Mouse (Mus musculus) hindbrain, embryonic 10.5 days (tissue): ENCODE results near the gene Hnrnpa0. TPM values are rescaled to one million over a fixed set of nuclear protein-coding genes. Genes with fewer than 3 reads are reported as not detected.
A peak's percentile ranks its signal among the peaks of the same experiment; 100 is the strongest.

Experiments
- DNase-seq: peaks from one replicate; pipeline ENCODE4 v3.0.0-alpha.2; 2017; ENCODE audit warnings: low spot score
- H3K27ac ChIP-seq: fragments of 300-500 bp; sonication (generic); 2 replicates; pipeline ENCODE4 v1.5.1; 2016; ENCODE audit warnings: mild to moderate bottlenecking, moderate library complexity
- H3K27me3 ChIP-seq: fragments of 300-500 bp; sonication (generic); 2 replicates; pipeline ENCODE4 v1.6.1; 2016; ENCODE audit warnings: mild to moderate bottlenecking; ENCODE audit not compliant: poor library complexity, insufficient read depth, severe bottlenecking
- H3K36me3 ChIP-seq: fragments of 300-500 bp; sonication (generic); 2 replicates; pipeline ENCODE4 v1.6.1; 2016; ENCODE audit warnings: mild to moderate bottlenecking, moderate library complexity
- H3K4me1 ChIP-seq: fragments of 300-500 bp; sonication (generic); replicated peaks from 2 replicates; pipeline ENCODE4 v1.6.1; 2016; ENCODE audit warnings: mild to moderate bottlenecking
- H3K4me3 ChIP-seq: fragments of 300-500 bp; sonication (generic); 2 replicates; pipeline ENCODE4 v1.5.1; 2016; ENCODE audit warnings: mild to moderate bottlenecking, moderate library complexity
- H3K9me3 ChIP-seq: fragments of 300-500 bp; sonication (generic); 2 replicates; pipeline ENCODE4 v1.6.1; 2016; ENCODE audit warnings: mild to moderate bottlenecking, moderate library complexity
- WGBS: fragments of 180-500 bp; shearing (Covaris S2); methylation state at CpG from one replicate; pipeline ENCODE4 v1.1.7; 2016; 5-methylcytosine and 5-hydroxymethylcytosine counted together
- polyA plus RNA-seq: library from polyadenylated mRNA; unstranded; fragments of >200 nt; fragmentation: Nextera tagmentation; extraction: Ambion mirVana; gene quantifications from 2 replicates; pipeline ENCODE4 v1.2.1, GENCODE M21; 2016

Gene Hnrnpa0
- polyA plus RNA-seq, result 41.4 and 46.1 TPM in 2 replicates

DNA sequence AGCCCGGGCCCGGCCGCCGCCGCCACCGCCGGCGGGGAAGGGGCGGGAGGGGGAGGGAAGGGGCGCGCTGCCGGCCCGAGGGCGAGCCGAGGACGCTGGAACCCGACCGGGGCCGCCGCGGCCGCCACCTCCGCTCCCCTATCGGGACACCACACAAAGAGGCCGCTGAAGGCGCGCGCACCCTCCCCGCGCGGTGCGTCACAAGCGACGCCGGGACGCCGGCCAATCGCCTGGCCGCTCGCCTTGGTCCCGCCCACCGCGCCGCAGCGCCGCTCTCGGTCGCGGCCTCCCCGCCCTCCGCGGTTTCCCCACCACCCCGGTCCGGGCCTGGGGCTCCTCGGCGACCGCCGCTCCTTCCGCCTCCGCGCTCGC lies at the start of gene Hnrnpa0:
TSS of gene Hnrnpa0 (minus strand) at position 161 of the 372 bp plus-strand sequence.
- Histone ChIP-seq H3K4me3 (peak within 1 kb of the TSS; percentile 98), H3K4me1 (peaks cover 37% of the 10 kb centered on the region), H3K27me3 (no peaks in the 10 kb centered on the region), H3K36me3 (peaks cover 24% of the 10 kb centered on the region), H3K9me3 (no peaks in the 10 kb centered on the region), H3K27ac (peak within 1 kb of the TSS; percentile 100)
- WGBS, result under 1% methylated on average over 59 of the region's 62 CpGs
- DNase-seq, result peak; percentile 93

DNA sequence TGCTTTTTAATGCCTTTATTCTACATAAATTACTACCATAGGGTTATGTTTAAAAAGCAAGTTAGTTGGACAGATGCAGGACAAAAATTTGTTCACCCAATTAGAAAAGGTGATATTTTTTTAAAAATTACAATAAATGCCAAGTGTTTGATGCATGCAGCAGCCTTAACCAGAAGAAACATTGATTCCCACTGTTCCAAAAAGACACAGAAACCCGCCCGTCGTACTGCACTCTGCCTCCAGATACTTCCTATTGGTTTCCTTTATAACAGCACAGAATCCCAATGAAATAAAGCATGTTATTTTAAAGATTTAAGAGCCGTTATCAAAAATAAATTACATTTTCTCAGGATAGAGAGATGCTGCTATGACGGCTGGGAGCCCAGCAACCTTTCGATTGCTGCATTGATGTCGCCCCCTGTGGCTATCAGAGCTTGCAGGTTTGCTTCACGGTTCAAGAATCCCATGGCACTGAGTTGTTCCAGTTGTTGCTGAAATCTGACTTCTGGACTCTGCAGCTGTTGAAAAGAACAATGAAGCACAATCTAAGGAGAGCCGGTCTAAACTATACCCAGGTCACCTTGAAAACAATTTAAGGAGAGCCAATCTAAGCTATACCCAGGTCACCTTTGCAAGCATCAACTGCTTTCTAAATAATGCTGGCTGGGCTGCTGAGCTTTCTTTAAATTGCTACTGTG lies 49.3 kb upstream of the Hnrnpa0 start:
- H3K4me1 ChIP-seq, result no peaks in the 10 kb centered on the region
- no peak overlapping the region for H3K4me3 ChIP-seq
- no peaks in the 10 kb centered on the region for H3K9me3 ChIP-seq
- H3K27me3 ChIP-seq, result no peaks in the 10 kb centered on the region
- no peak for DNase-seq
- no peak overlapping the region for H3K27ac ChIP-seq
- 89% methylated on average over 9 of the region's 9 CpGs for WGBS
- H3K36me3 ChIP-seq, result peaks cover 98% of the 10 kb centered on the region

GRCm38 (mm10) chr13:58176105-58176504 lies 47.7 kb upstream of the Hnrnpa0 start:
- no peak overlapping the region for H3K4me3 ChIP-seq
- DNase-seq, result no peak
- H3K27ac ChIP-seq, result no peak overlapping the region
- H3K9me3 ChIP-seq, result no peaks in the 10 kb centered on the region
- no peaks in the 10 kb centered on the region for H3K4me1 ChIP-seq
- 90% methylated on average over 3 of the region's 3 CpGs for WGBS
- H3K36me3 ChIP-seq, result peaks cover 94% of the 10 kb centered on the region
- H3K27me3 ChIP-seq, result no peaks in the 10 kb centered on the region

- Histone ChIP-seq H3K4me1 (peaks cover 8% of the 10 kb centered on the region), H3K9me3 (0 out of 2 replicates have a peak, but pooled peaks cover 6% of the 10 kb centered on the region), H3K27me3 (no peaks in the 10 kb centered on the region), H3K4me3 (no peak overlapping the region), H3K36me3 (peaks cover 64% of the 10 kb centered on the region), H3K27ac (no peak overlapping the region)
- DNase-seq, result no peak
These were observed 39.8 kb upstream of the Hnrnpa0 start for GRCm38 (mm10) chr13:58168119-58168518.

- peaks cover 15% of the 10 kb centered on the region for H3K9me3 ChIP-seq
- no peaks in the 10 kb centered on the region for H3K27me3 ChIP-seq
- H3K4me3 ChIP-seq, result no peak overlapping the region
- WGBS, result 94% methylated on average over 12 of the region's 12 CpGs
- peaks cover 72% of the 10 kb centered on the region for H3K36me3 ChIP-seq
- H3K27ac ChIP-seq, result no peak overlapping the region
- no peak for DNase-seq
- H3K4me1 ChIP-seq, result peaks cover 10% of the 10 kb centered on the region
These were observed 35.0 kb upstream of the Hnrnpa0 start for GRCm38 (mm10) chr13:58163343-58163742.

DNA sequence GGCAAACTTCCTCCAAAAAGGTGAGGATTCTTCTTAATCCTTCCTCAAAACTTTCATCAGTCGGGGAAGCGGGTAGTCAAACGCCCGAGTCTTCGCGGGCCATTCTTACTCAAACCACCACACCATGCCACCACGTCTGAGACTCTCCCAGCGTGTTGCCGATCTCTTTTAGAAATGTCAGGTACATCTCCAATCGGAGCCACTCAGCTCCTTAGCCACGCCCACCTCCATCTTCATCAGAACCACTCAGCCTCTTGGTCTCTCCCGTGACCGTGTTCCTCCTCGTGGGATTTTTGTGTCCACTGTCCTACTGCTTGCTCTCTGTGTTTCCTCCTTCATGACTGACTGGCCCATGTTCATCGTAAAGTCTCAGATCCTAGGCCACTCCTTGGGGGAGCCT lies 32.4 kb upstream of the Hnrnpa0 start:
- WGBS, result 95% methylated on average over 15 of the region's 15 CpGs
- H3K9me3 ChIP-seq, result peaks cover 15% of the 10 kb centered on the region
- no peak overlapping the region for H3K27ac ChIP-seq
- DNase-seq, result no peak
- H3K4me3 ChIP-seq, result no peak overlapping the region
- peaks cover 63% of the 10 kb centered on the region for H3K36me3 ChIP-seq
- H3K27me3 ChIP-seq, result 0 out of 2 replicates have a peak, but pooled peaks cover 4% of the 10 kb centered on the region
- peaks cover 21% of the 10 kb centered on the region for H3K4me1 ChIP-seq

DNA sequence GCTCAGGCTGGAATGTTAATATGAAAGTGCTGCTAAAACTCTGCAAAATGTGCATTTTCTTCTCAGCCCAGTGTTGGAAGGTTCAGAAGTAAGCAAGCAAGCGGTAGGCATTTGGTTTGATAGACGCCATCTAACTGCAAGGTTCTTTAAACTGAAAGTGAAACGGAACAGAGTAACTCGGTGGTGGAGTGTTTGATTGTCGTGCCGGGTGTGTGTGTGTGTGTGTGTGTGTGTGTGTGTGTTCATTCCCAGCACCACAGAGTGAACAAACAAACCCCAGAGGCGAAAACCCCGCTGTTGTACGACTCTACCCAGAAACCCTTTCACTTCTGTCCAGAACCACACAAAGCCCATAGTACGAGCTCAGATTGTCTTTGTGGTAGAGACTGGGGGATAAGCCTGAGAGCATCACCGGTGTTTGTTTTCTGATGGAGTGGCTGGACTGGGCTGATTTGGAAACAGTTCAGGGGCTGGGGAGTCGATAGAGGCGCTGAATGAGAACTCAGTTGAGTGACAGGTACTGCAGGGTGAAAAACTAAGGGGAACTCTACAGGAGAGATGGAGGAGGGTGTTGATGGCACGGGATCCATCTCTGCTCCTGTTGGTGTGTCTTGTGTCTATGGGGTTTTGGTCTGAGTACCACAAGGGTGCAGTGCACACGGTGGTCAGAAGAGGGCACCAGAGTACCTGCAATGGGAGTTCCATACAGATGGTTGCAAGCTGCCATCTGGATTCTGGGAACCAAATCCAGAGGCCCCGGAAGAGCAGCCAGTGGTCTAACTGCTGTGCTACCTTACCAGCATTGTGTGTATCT lies 29.9 kb upstream of the Hnrnpa0 start:
- H3K27ac ChIP-seq, result peak overlapping the region; percentile 91
- H3K36me3 ChIP-seq, result peaks cover 39% of the 10 kb centered on the region
- 0 out of 2 replicates have a peak, but pooled peaks cover 4% of the 10 kb centered on the region for H3K27me3 ChIP-seq
- peak overlapping the region; percentile 93 for H3K4me3 ChIP-seq
- H3K4me1 ChIP-seq, result peaks cover 21% of the 10 kb centered on the region
- WGBS, result 20% methylated on average over 16 of the region's 16 CpGs
- peak; percentile 90 for DNase-seq
- peaks cover 15% of the 10 kb centered on the region for H3K9me3 ChIP-seq

- peak; percentile 89 for DNase-seq
- peaks cover 31% of the 10 kb centered on the region for H3K36me3 ChIP-seq
- under 1% methylated on average over 30 of the region's 30 CpGs for WGBS
- 0 out of 2 replicates have a peak, but pooled peaks cover 4% of the 10 kb centered on the region for H3K27me3 ChIP-seq
- H3K4me3 ChIP-seq, result peak within 1 kb of the TSS; percentile 93
- H3K9me3 ChIP-seq, result peaks cover 14% of the 10 kb centered on the region
- peaks cover 21% of the 10 kb centered on the region for H3K4me1 ChIP-seq
- H3K27ac ChIP-seq, result peak within 1 kb of the TSS; percentile 91
These were observed 29.2 kb upstream of the Hnrnpa0 start, which contains the start of gene Idnk for GRCm38 (mm10) chr13:58157447-58158098. Gene Idnk, plus strand, starts transcription at chr13:58157649.

GRCm38 (mm10) chr13:58157036-58157435 lies 28.7 kb upstream of the Hnrnpa0 start:
- peaks cover 26% of the 10 kb centered on the region for H3K36me3 ChIP-seq
- DNase-seq, result no peak
- peaks cover 14% of the 10 kb centered on the region for H3K9me3 ChIP-seq
- 32% methylated on average over 8 of the region's 8 CpGs for WGBS
- 0 out of 2 replicates have a peak, but pooled peaks cover 4% of the 10 kb centered on the region for H3K27me3 ChIP-seq
- H3K4me1 ChIP-seq, result peaks cover 21% of the 10 kb centered on the region
- peak overlapping the region; percentile 93 for H3K4me3 ChIP-seq
- peak overlapping the region; percentile 91 for H3K27ac ChIP-seq

DNA sequence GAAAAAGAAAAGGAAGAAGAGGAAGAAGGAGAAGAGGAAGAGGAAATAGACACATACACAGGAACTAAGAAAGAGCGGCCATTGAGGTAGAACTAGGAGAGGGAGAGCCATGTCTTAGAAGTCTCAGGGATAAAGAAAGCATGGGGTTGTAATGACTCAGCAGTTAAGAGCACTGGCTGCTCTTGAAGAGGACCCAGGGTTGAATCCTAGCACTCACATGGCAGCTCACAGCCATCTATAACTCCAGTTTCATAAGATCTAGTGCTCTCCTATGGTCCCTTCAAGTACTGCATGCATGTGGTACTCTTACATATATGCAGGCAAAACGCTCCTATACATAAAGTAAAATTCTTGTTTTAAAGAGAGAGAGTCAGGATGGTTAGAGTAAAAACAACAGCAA lies 27.7 kb upstream of the Hnrnpa0 start:
- WGBS, result 93% methylated on average over 2 of the region's 2 CpGs
- Histone ChIP-seq H3K27ac (no peak overlapping the region), H3K4me3 (no peak overlapping the region), H3K36me3 (peaks cover 16% of the 10 kb centered on the region), H3K9me3 (peaks cover 8% of the 10 kb centered on the region; the same call in 1 of the 2 replicates), H3K27me3 (0 out of 2 replicates have a peak, but pooled peaks cover 4% of the 10 kb centered on the region), H3K4me1 (peaks cover 21% of the 10 kb centered on the region)
- no peak for DNase-seq

DNA sequence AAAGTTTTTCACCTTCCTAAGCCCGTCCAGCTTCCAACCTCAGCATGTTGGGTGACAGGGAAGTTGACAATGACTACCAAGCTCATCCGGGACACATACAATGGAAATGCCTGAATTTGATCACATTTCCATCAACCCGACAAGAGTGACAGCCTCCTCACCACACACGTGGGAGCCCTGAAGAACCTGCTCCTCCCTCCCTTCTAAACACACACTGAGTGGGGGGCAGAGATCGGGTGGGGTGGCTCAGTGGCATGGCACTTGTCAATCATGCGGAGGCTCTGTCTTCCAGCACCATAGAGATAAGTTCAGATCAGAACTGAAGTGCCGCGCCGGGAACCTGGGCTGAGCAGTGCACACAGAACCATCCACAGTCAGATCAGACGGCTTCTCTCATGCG lies 22.1 kb upstream of the Hnrnpa0 start:
- no peak for DNase-seq
- H3K27ac ChIP-seq, result no peak overlapping the region
- H3K27me3 ChIP-seq, result no peaks in the 10 kb centered on the region
- H3K4me3 ChIP-seq, result no peak overlapping the region
- peaks cover 11% of the 10 kb centered on the region; the same call in 1 of the 2 replicates for H3K9me3 ChIP-seq
- H3K36me3 ChIP-seq, result no peaks in the 10 kb centered on the region
- 81% methylated on average over 11 of the region's 11 CpGs for WGBS
- H3K4me1 ChIP-seq, result peaks cover 12% of the 10 kb centered on the region; the same call in 1 of the 2 replicates

DNA sequence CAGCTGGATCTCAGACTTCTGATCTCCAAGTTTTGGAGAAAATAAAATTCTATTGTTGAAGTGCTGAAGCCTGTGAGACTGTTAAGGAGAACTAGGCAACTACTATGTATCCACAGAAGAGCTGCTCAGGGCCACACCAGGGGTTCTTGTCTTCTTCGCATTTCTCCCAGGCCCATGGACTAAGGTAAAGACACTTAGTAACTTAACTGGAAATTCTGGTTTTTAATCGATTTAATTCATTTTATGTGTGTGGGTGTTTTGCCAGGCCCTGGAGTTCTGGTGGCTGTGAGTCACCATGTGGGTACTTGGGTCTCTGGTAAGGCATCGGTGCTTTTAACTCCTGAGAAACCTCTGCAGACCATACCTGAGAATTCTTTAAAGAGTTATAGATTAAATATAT lies 21.3 kb upstream of the Hnrnpa0 start:
- peaks cover 12% of the 10 kb centered on the region; the same call in 1 of the 2 replicates for H3K4me1 ChIP-seq
- peaks cover 7% of the 10 kb centered on the region; the same call in 1 of the 2 replicates for H3K9me3 ChIP-seq
- H3K27me3 ChIP-seq, result no peaks in the 10 kb centered on the region
- no peaks in the 10 kb centered on the region for H3K36me3 ChIP-seq
- 87% methylated on average over 3 of the region's 3 CpGs for WGBS
- no peak overlapping the region for H3K27ac ChIP-seq
- no peak overlapping the region for H3K4me3 ChIP-seq
- no peak for DNase-seq
